Mouse (Mus musculus): ENCODE measurements around the gene Cbx1. TPM values are rescaled to one million over a fixed set of nuclear protein-coding genes. Genes with fewer than 3 reads are reported as not detected.
"Not testable (repeated sequence)": the region's sequence is repeated elsewhere in the genome, so short reads cannot be mapped to it uniquely, and the experiment has no call there.

Cbx1 gene
- polyA plus RNA-seq, 1 experiment = 46.4 TPM

GRCm38 (mm10) chr11:96775665-96776064 is 13.3 kb upstream of the Cbx1 start:
- DNase-seq (ENCODE audit: low spot score) = no peak

GRCm38 (mm10) chr11:96776068-96776467 is 12.9 kb upstream of the Cbx1 start:
- no peak for DNase-seq (ENCODE audit: low spot score)

- DNase-seq (ENCODE audit: low spot score) = peak; percentile 97
Measured at GRCm38 (mm10) chr11:96776968-96777962, 11.7 kb upstream of the Cbx1 start, which contains the start of gene Snx11. Snx11 (minus strand) TSS chr11:96777559.

- DNase-seq (ENCODE audit: low spot score) = not testable (repeated sequence)
Measured at GRCm38 (mm10) chr11:96778061-96778627, 10.8 kb upstream of the Cbx1 start.

GRCm38 (mm10) chr11:96780306-96780705 is 8.6 kb upstream of the Cbx1 start:
- DNase-seq (ENCODE audit: low spot score) = no peak

- DNase-seq (ENCODE audit: low spot score) = no peak
Measured at GRCm38 (mm10) chr11:96781425-96781824, 7.5 kb upstream of the Cbx1 start.

- DNase-seq (ENCODE audit: low spot score) = not testable (repeated sequence)
Measured at GRCm38 (mm10) chr11:96784847-96785246, 4.1 kb upstream of the Cbx1 start.

- DNase-seq (ENCODE audit: low spot score) = no peak
Measured at GRCm38 (mm10) chr11:96786731-96787450, 2.0 kb upstream of the Cbx1 start.

- no peak for DNase-seq (ENCODE audit: low spot score)
Measured at GRCm38 (mm10) chr11:96789990-96790389, 1.1 kb downstream of the Cbx1 start.

GRCm38 (mm10) chr11:96790681-96791080 is 1.8 kb downstream of the Cbx1 start:
- no peak for DNase-seq (ENCODE audit: low spot score)

- DNase-seq (ENCODE audit: low spot score) = no peak
Measured at GRCm38 (mm10) chr11:96795491-96795890, 6.6 kb downstream of the Cbx1 start.

GRCm38 (mm10) chr11:96796081-96796480 is 7.2 kb downstream of the Cbx1 start:
- no peak for DNase-seq (ENCODE audit: low spot score)

GRCm38 (mm10) chr11:96796586-96796985 is 7.7 kb downstream of the Cbx1 start:
- DNase-seq (ENCODE audit: low spot score) = no peak

- no peak for DNase-seq (ENCODE audit: low spot score)
Measured at GRCm38 (mm10) chr11:96799511-96799910, 10.6 kb downstream of the Cbx1 start.

- DNase-seq (ENCODE audit: low spot score) = no peak
Measured at GRCm38 (mm10) chr11:96805606-96806005, 16.7 kb downstream of the Cbx1 start.

GRCm38 (mm10) chr11:96808066-96808465 is 19.1 kb downstream of the Cbx1 start:
- no peak for DNase-seq (ENCODE audit: low spot score)

- no peak for DNase-seq (ENCODE audit: low spot score)
Measured at GRCm38 (mm10) chr11:96809562-96810235, 20.8 kb downstream of the Cbx1 start.

GRCm38 (mm10) chr11:96811188-96811587 is 22.3 kb downstream of the Cbx1 start:
- not testable (repeated sequence) for DNase-seq (ENCODE audit: low spot score)

- DNase-seq (ENCODE audit: low spot score) = no peak
Measured at GRCm38 (mm10) chr11:96813455-96813854, 24.5 kb downstream of the Cbx1 start.

- DNase-seq (ENCODE audit: low spot score) = no peak
Measured at GRCm38 (mm10) chr11:96813920-96814319, 25.0 kb downstream of the Cbx1 start.

GRCm38 (mm10) chr11:96814443-96814842 is 25.5 kb downstream of the Cbx1 start:
- DNase-seq (ENCODE audit: low spot score) = no peak

GRCm38 (mm10) chr11:96815895-96816294 is 27.0 kb downstream of the Cbx1 start:
- no peak for DNase-seq (ENCODE audit: low spot score)

Measured in urinary bladder, adult 2 months (tissue).